Mouse (Mus musculus) stomach, embryonic 15.5 days (tissue): Measurements from ENCODE around the gene Rnf121. TPM values are rescaled to one million over a fixed set of nuclear protein-coding genes. Genes with fewer than 3 reads are reported as not detected.

Source experiments
- ATAC-seq: fragments of 200-750 bp; cut with Nextera tagmentation; 2 replicates; pipeline ENCODE4 v1.8.0; 2017; ENCODE audit warnings: low read depth, moderate number of reproducible peaks, moderate TSS enrichment; ENCODE audit not compliant: insufficient read depth, low FRiP score
- H3K27ac ChIP-seq: fragments of 300-500 bp; sonication (generic); 2 replicates; pipeline ENCODE4 v1.5.1; 2015; ENCODE audit warnings: mild to moderate bottlenecking, inconsistent platforms
- H3K27me3 ChIP-seq: fragments of 300-500 bp; sonication (generic); replicated peaks from 2 replicates; pipeline ENCODE4 v1.6.1; 2015; ENCODE audit warnings: inconsistent platforms
- H3K36me3 ChIP-seq: fragments of 300-500 bp; sonication (generic); 2 replicates; pipeline ENCODE4 v1.6.1; 2015; ENCODE audit warnings: inconsistent platforms
- H3K4me1 ChIP-seq: fragments of 300-500 bp; sonication (generic); 2 replicates; pipeline ENCODE4 v1.6.1; 2015; ENCODE audit warnings: inconsistent platforms
- H3K4me2 ChIP-seq: fragments of 300-500 bp; sonication (generic); 2 replicates; pipeline ENCODE4 v1.6.1; 2015; ENCODE audit warnings: mild to moderate bottlenecking, inconsistent platforms
- H3K4me3 ChIP-seq: fragments of 300-500 bp; sonication (generic); replicated peaks from 2 replicates; pipeline ENCODE4 v1.5.1; 2015; ENCODE audit warnings: inconsistent platforms
- H3K9ac ChIP-seq: fragments of 300-500 bp; sonication (generic); 2 replicates; pipeline ENCODE4 v1.6.1; 2015; ENCODE audit warnings: inconsistent platforms
- H3K9me3 ChIP-seq: fragments of 300-500 bp; sonication (generic); 2 replicates; pipeline ENCODE4 v1.6.1; 2016; ENCODE audit warnings: inconsistent platforms
- WGBS: fragments of 180-500 bp; shearing (Covaris S2); methylation state at CpG from one replicate; pipeline ENCODE4 v1.1.7; 2015; 5-methylcytosine and 5-hydroxymethylcytosine counted together
- polyA plus RNA-seq: library from polyadenylated mRNA; unstranded; fragments of >200 nt; fragmentation: Nextera tagmentation; extraction: Ambion mirVana; gene quantifications from 2 replicates; pipeline ENCODE4 v1.2.1, GENCODE M21; 2015

The Rnf121 gene
- polyA plus RNA-seq, 1 experiment from 2014 or later, result 25.2 TPM

GRCm38 (mm10) chr7:101994241-101994640 lies 71.0 kb downstream of the Rnf121 start:
- H3K9ac ChIP-seq, result no peak overlapping the region
- no peak overlapping the region for H3K4me3 ChIP-seq
- no peaks in the 10 kb centered on the region for H3K9me3 ChIP-seq
- H3K36me3 ChIP-seq, result peaks cover 77% of the 10 kb centered on the region
- H3K27ac ChIP-seq, result no peak overlapping the region
- no peak overlapping the region for H3K4me2 ChIP-seq
- H3K27me3 ChIP-seq, result no peaks in the 10 kb centered on the region
- ATAC-seq, result no peak
- WGBS, result 84% methylated on average over 3 of the region's 3 CpGs
- no peaks in the 10 kb centered on the region for H3K4me1 ChIP-seq

GRCm38 (mm10) chr7:101985081-101985480 lies 80.2 kb downstream of the Rnf121 start:
- 95% methylated on average over 3 of the region's 3 CpGs for WGBS
- Histone ChIP-seq H3K27me3 (no peaks in the 10 kb centered on the region), H3K36me3 (peaks cover 27% of the 10 kb centered on the region; the same call in 1 of the 2 replicates), H3K9me3 (no peaks in the 10 kb centered on the region), H3K4me2 (no peak overlapping the region), H3K4me3 (no peak overlapping the region), H3K27ac (no peak overlapping the region), H3K9ac (no peak overlapping the region), H3K4me1 (no peaks in the 10 kb centered on the region)
- no peak for ATAC-seq

GRCm38 (mm10) chr7:101982735-101983134 lies 82.5 kb downstream of the Rnf121 start:
- Histone ChIP-seq H3K9me3 (no peaks in the 10 kb centered on the region), H3K4me3 (no peak overlapping the region), H3K27me3 (no peaks in the 10 kb centered on the region), H3K27ac (no peak overlapping the region), H3K4me2 (no peak overlapping the region), H3K9ac (no peak overlapping the region), H3K36me3 (peaks cover 7% of the 10 kb centered on the region; the same call in 1 of the 2 replicates), H3K4me1 (no peaks in the 10 kb centered on the region)
- WGBS, result 82% methylated on average over 1 of the region's 1 CpGs
- ATAC-seq, result 0 out of 2 replicates have a peak, but pooled peaks have one; percentile 14

GRCm38 (mm10) chr7:101974505-101974904 lies 90.8 kb downstream of the Rnf121 start:
- H3K4me1 ChIP-seq, result peaks cover 29% of the 10 kb centered on the region
- ATAC-seq, result no peak
- peak overlapping the region; percentile 18; the same call in 1 of the 2 replicates for H3K27ac ChIP-seq
- no peak overlapping the region for H3K4me3 ChIP-seq
- WGBS, result 28% methylated on average over 2 of the region's 2 CpGs
- no peak overlapping the region for H3K9ac ChIP-seq
- no peak overlapping the region for H3K4me2 ChIP-seq
- H3K27me3 ChIP-seq, result no peaks in the 10 kb centered on the region
- H3K9me3 ChIP-seq, result no peaks in the 10 kb centered on the region
- no peaks in the 10 kb centered on the region for H3K36me3 ChIP-seq

- WGBS, result 54% methylated on average over 3 of the region's 3 CpGs
- Histone ChIP-seq H3K4me3 (no peak overlapping the region), H3K9me3 (no peaks in the 10 kb centered on the region), H3K9ac (no peak overlapping the region), H3K4me2 (no peak overlapping the region), H3K4me1 (peaks cover 33% of the 10 kb centered on the region), H3K27me3 (no peaks in the 10 kb centered on the region), H3K36me3 (no peaks in the 10 kb centered on the region), H3K27ac (0 out of 2 replicates have a peak overlapping the region, but pooled peaks have one; percentile 13)
- ATAC-seq, result no peak
These were observed 91.5 kb downstream of the Rnf121 start for GRCm38 (mm10) chr7:101973730-101974129.

- H3K27me3 ChIP-seq, result no peaks in the 10 kb centered on the region
- H3K4me1 ChIP-seq, result peaks cover 34% of the 10 kb centered on the region
- peak overlapping the region; percentile 99 for H3K27ac ChIP-seq
- ATAC-seq, result no peak
- no peaks in the 10 kb centered on the region for H3K9me3 ChIP-seq
- H3K4me3 ChIP-seq, result peak overlapping the region; percentile 64
- 27% methylated on average over 2 of the region's 2 CpGs for WGBS
- peak overlapping the region; percentile 11; the same call in 1 of the 2 replicates for H3K9ac ChIP-seq
- H3K4me2 ChIP-seq, result peak overlapping the region; percentile 76
- no peaks in the 10 kb centered on the region for H3K36me3 ChIP-seq
These were observed 93.5 kb downstream of the Rnf121 start for GRCm38 (mm10) chr7:101971721-101972120.

GRCm38 (mm10) chr7:101970821-101971461 lies 94.3 kb downstream of the Rnf121 start:
- no peaks in the 10 kb centered on the region for H3K9me3 ChIP-seq
- WGBS, result 3% methylated on average over 19 of the region's 19 CpGs
- no peaks in the 10 kb centered on the region for H3K27me3 ChIP-seq
- H3K27ac ChIP-seq, result peak overlapping the region; percentile 99
- ATAC-seq, result peak; percentile 62
- peak overlapping the region; percentile 11 for H3K9ac ChIP-seq
- peak overlapping the region; percentile 64 for H3K4me3 ChIP-seq
- no peaks in the 10 kb centered on the region for H3K36me3 ChIP-seq
- peaks cover 34% of the 10 kb centered on the region for H3K4me1 ChIP-seq
- H3K4me2 ChIP-seq, result peak overlapping the region; percentile 76

GRCm38 (mm10) chr7:101970429-101970775 lies 94.9 kb downstream of the Rnf121 start:
- no peaks in the 10 kb centered on the region for H3K9me3 ChIP-seq
- WGBS, result under 1% methylated on average over 11 of the region's 17 CpGs
- peak; percentile 63 for ATAC-seq
- peak overlapping the region; percentile 76 for H3K4me2 ChIP-seq
- H3K4me3 ChIP-seq, result peak overlapping the region; percentile 64
- peak overlapping the region; percentile 99 for H3K27ac ChIP-seq
- H3K4me1 ChIP-seq, result peaks cover 37% of the 10 kb centered on the region
- no peaks in the 10 kb centered on the region for H3K27me3 ChIP-seq
- H3K36me3 ChIP-seq, result no peaks in the 10 kb centered on the region
- peak overlapping the region; percentile 49; the same call in 1 of the 2 replicates for H3K9ac ChIP-seq

- Histone ChIP-seq H3K4me1 (peaks cover 37% of the 10 kb centered on the region), H3K36me3 (no peaks in the 10 kb centered on the region), H3K9me3 (no peaks in the 10 kb centered on the region), H3K4me3 (peak overlapping the region; percentile 64), H3K9ac (peak overlapping the region; percentile 49), H3K27ac (peak overlapping the region; percentile 99), H3K4me2 (peak overlapping the region; percentile 76), H3K27me3 (no peaks in the 10 kb centered on the region)
- under 1% methylated on average over 52 of the region's 53 CpGs for WGBS
- peak; percentile 89 for ATAC-seq
These were observed 95.4 kb downstream of the Rnf121 start for GRCm38 (mm10) chr7:101969694-101970428.

Other genes starting within 250 kb of the Rnf121 start
- gene Phox2a, start 247.2 kb downstream of the Rnf121 start, polyA plus RNA-seq, result 5.2 and 6.0 TPM in 2 replicates
- gene Inppl1, start 227.2 kb downstream of the Rnf121 start, polyA plus RNA-seq, result 39.7 and 49.4 TPM in 2 replicates
- gene Folr2, start 208.3 kb downstream of the Rnf121 start, polyA plus RNA-seq, result 1.7 and 2.0 TPM in 2 replicates
- gene Anapc15, start 201.8 kb downstream of the Rnf121 start, polyA plus RNA-seq, result 56.9 and 68.7 TPM in 2 replicates
- gene Folr1, start 194.7 kb downstream of the Rnf121 start, polyA plus RNA-seq, result 18.5 and 22.7 TPM in 2 replicates
- gene Lamtor1, start 159.6 kb downstream of the Rnf121 start, polyA plus RNA-seq, result 147 and 154 TPM in 2 replicates
- gene Tomt, start 159.1 kb downstream of the Rnf121 start, polyA plus RNA-seq, result 0.15 and 0.26 TPM in 2 replicates
- 8.3 and 9.3 TPM in 2 replicates for gene Lrrc51, start 131.6 kb downstream of the Rnf121 start, polyA plus RNA-seq
- gene Numa1, start 131.4 kb downstream of the Rnf121 start, polyA plus RNA-seq, result 56.5 and 72.2 TPM in 2 replicates
- gene Il18bp, start 46.8 kb downstream of the Rnf121 start, polyA plus RNA-seq, result 2.3 and 3.1 TPM in 2 replicates
- gene Xndc1, start within 50 bp of the Rnf121 start, polyA plus RNA-seq, result 26.0 TPM in 2 replicates
- 1.2 and 1.3 TPM in 2 replicates for gene Xntrpc, start 244 bp upstream of the Rnf121 start, polyA plus RNA-seq
- not detected in 2 replicates for gene Trpc2, start 17.6 kb upstream of the Rnf121 start, polyA plus RNA-seq
- gene Art1, start 36.3 kb upstream of the Rnf121 start, polyA plus RNA-seq, result 0.48 and 1.2 TPM in 2 replicates
- 0.53 and 0.61 TPM in 2 replicates for gene Art5, start 44.0 kb upstream of the Rnf121 start, polyA plus RNA-seq
- not detected in 2 replicates for gene Chrna10, start 51.4 kb upstream of the Rnf121 start, polyA plus RNA-seq
- gene Nup98, start 144.7 kb upstream of the Rnf121 start, polyA plus RNA-seq, result 29.5 and 33.6 TPM in 2 replicates
- 96.3 and 99.2 TPM in 2 replicates for gene Pgap2, start 144.7 kb upstream of the Rnf121 start, polyA plus RNA-seq
- gene Rhog, start 190.6 kb upstream of the Rnf121 start, polyA plus RNA-seq, result 58.4 and 67.7 TPM in 2 replicates
- 26.5 TPM in 2 replicates for gene Stim1, start 202.3 kb upstream of the Rnf121 start, polyA plus RNA-seq